Mouse (Mus musculus): ENCODE results near the gene Snap25. TPM values are rescaled to one million over a fixed set of nuclear protein-coding genes. Genes with fewer than 3 reads are reported as not detected.

Gene Snap25
- polyA plus RNA-seq, 1 experiment from 2014 or later, result 0.93 TPM

- H3K4me2 ChIP-seq (ENCODE audit: low read depth, severe bottlenecking), result no peak overlapping the region
Observed at GRCm38 (mm10) chr2:136778674-136779073, 65.4 kb downstream of the Snap25 start.

GRCm38 (mm10) chr2:136780268-136780667, 67.0 kb downstream of the Snap25 start:
- no peak overlapping the region for H3K4me2 ChIP-seq (ENCODE audit: low read depth, severe bottlenecking)
- H3K36me3 ChIP-seq (ENCODE audit: control insufficient read depth, insufficient read depth, low read length), result no peaks in the 10 kb centered on the region
- no peak for DNase-seq (ENCODE audit: low spot score)
- no peaks in the 10 kb centered on the region for H3K4me1 ChIP-seq (ENCODE audit: control insufficient read depth, insufficient read depth, low read length)
- ATAC-seq (ENCODE audit: insufficient number of reproducible peaks, low FRiP score, low TSS enrichment, low read depth), result no peak
- no peak overlapping the region for H3K9ac ChIP-seq (ENCODE audit: low read length)
- H3K27me3 ChIP-seq (ENCODE audit: control insufficient read depth, insufficient read depth, low read length), result no peaks in the 10 kb centered on the region
- no peaks in the 10 kb centered on the region for H3K9me3 ChIP-seq (ENCODE audit: control insufficient read depth, low read length)
- H3K4me3 ChIP-seq (ENCODE audit: low read depth, low read length), result no peak overlapping the region
- no peak overlapping the region for H3K27ac ChIP-seq (replicated peaks; ENCODE audit: low read depth, low read length)

More at GRCm38 (mm10) chr2:136778674-136779073, 65.4 kb downstream of the Snap25 start:
- H3K27ac ChIP-seq (replicated peaks; ENCODE audit: low read depth, low read length), result no peak overlapping the region
- H3K9ac ChIP-seq (ENCODE audit: low read length), result no peak overlapping the region
- no peaks in the 10 kb centered on the region for H3K36me3 ChIP-seq (ENCODE audit: control insufficient read depth, insufficient read depth, low read length)
- no peak for ATAC-seq (ENCODE audit: insufficient number of reproducible peaks, low FRiP score, low TSS enrichment, low read depth)
- no peaks in the 10 kb centered on the region for H3K27me3 ChIP-seq (ENCODE audit: control insufficient read depth, insufficient read depth, low read length)
- no peak for DNase-seq (ENCODE audit: low spot score)
- no peak overlapping the region for H3K4me3 ChIP-seq (ENCODE audit: low read depth, low read length)
- WGBS, result 90% methylated on average over 3 of the region's 3 CpGs
- H3K4me1 ChIP-seq (ENCODE audit: control insufficient read depth, insufficient read depth, low read length), result no peaks in the 10 kb centered on the region
- no peaks in the 10 kb centered on the region for H3K9me3 ChIP-seq (ENCODE audit: control insufficient read depth, low read length)

GRCm38 (mm10) chr2:136784310-136784709, 71.1 kb downstream of the Snap25 start:
- Histone ChIP-seq H3K4me3 (ENCODE audit: low read depth, low read length) (no peak overlapping the region), H3K9me3 (ENCODE audit: control insufficient read depth, low read length) (no peaks in the 10 kb centered on the region), H3K4me2 (ENCODE audit: low read depth, severe bottlenecking) (no peak overlapping the region), H3K27me3 (ENCODE audit: control insufficient read depth, insufficient read depth, low read length) (no peaks in the 10 kb centered on the region), H3K4me1 (ENCODE audit: control insufficient read depth, insufficient read depth, low read length) (no peaks in the 10 kb centered on the region), H3K9ac (ENCODE audit: low read length) (no peak overlapping the region), H3K27ac (replicated peaks; ENCODE audit: low read depth, low read length) (no peak overlapping the region), H3K36me3 (ENCODE audit: control insufficient read depth, insufficient read depth, low read length) (no peaks in the 10 kb centered on the region)
- WGBS, result 95% methylated on average over 4 of the region's 4 CpGs
- ATAC-seq (ENCODE audit: insufficient number of reproducible peaks, low FRiP score, low TSS enrichment, low read depth), result no peak
- no peak for DNase-seq (ENCODE audit: low spot score)

- H3K4me2 ChIP-seq (ENCODE audit: low read depth, severe bottlenecking), result no peak overlapping the region
- H3K4me3 ChIP-seq (ENCODE audit: low read depth, low read length), result no peak overlapping the region
- WGBS, result 73% methylated on average over 4 of the region's 4 CpGs
- H3K9ac ChIP-seq (ENCODE audit: low read length), result no peak overlapping the region
- H3K36me3 ChIP-seq (ENCODE audit: control insufficient read depth, insufficient read depth, low read length), result no peaks in the 10 kb centered on the region
- no peaks in the 10 kb centered on the region for H3K9me3 ChIP-seq (ENCODE audit: control insufficient read depth, low read length)
- ATAC-seq (ENCODE audit: insufficient number of reproducible peaks, low FRiP score, low TSS enrichment, low read depth) (no peak), DNase-seq (ENCODE audit: low spot score) (no peak)
- H3K27me3 ChIP-seq (ENCODE audit: control insufficient read depth, insufficient read depth, low read length), result no peaks in the 10 kb centered on the region
- no peaks in the 10 kb centered on the region for H3K4me1 ChIP-seq (ENCODE audit: control insufficient read depth, insufficient read depth, low read length)
- no peak overlapping the region for H3K27ac ChIP-seq (replicated peaks; ENCODE audit: low read depth, low read length)
Observed at GRCm38 (mm10) chr2:136788379-136788778, 75.1 kb downstream of the Snap25 start.

- no peaks in the 10 kb centered on the region for H3K27me3 ChIP-seq (ENCODE audit: control insufficient read depth, insufficient read depth, low read length)
- no peak overlapping the region for H3K9ac ChIP-seq (ENCODE audit: low read length)
- H3K9me3 ChIP-seq (ENCODE audit: control insufficient read depth, low read length), result no peaks in the 10 kb centered on the region
- no peak overlapping the region for H3K4me2 ChIP-seq (ENCODE audit: low read depth, severe bottlenecking)
- H3K27ac ChIP-seq (replicated peaks; ENCODE audit: low read depth, low read length), result no peak overlapping the region
- H3K36me3 ChIP-seq (ENCODE audit: control insufficient read depth, insufficient read depth, low read length), result no peaks in the 10 kb centered on the region
- ATAC-seq (ENCODE audit: insufficient number of reproducible peaks, low FRiP score, low TSS enrichment, low read depth) (no peak), DNase-seq (ENCODE audit: low spot score) (no peak)
- no peak overlapping the region for H3K4me3 ChIP-seq (ENCODE audit: low read depth, low read length)
- 81% methylated on average over 1 of the region's 1 CpGs for WGBS
- no peaks in the 10 kb centered on the region for H3K4me1 ChIP-seq (ENCODE audit: control insufficient read depth, insufficient read depth, low read length)
Observed at GRCm38 (mm10) chr2:136796518-136796917, 83.3 kb downstream of the Snap25 start.

GRCm38 (mm10) chr2:136798887-136799430, 85.7 kb downstream of the Snap25 start:
- no peak overlapping the region for H3K4me2 ChIP-seq (ENCODE audit: low read depth, severe bottlenecking)
- no peak overlapping the region for H3K9ac ChIP-seq (ENCODE audit: low read length)
- H3K4me1 ChIP-seq (ENCODE audit: control insufficient read depth, insufficient read depth, low read length), result no peaks in the 10 kb centered on the region
- DNase-seq (ENCODE audit: low spot score) (no peak), ATAC-seq (ENCODE audit: insufficient number of reproducible peaks, low FRiP score, low TSS enrichment, low read depth) (no peak)
- no peak overlapping the region for H3K4me3 ChIP-seq (ENCODE audit: low read depth, low read length)
- H3K27me3 ChIP-seq (ENCODE audit: control insufficient read depth, insufficient read depth, low read length), result no peaks in the 10 kb centered on the region
- 61% methylated on average over 2 of the region's 2 CpGs for WGBS
- no peaks in the 10 kb centered on the region for H3K9me3 ChIP-seq (ENCODE audit: control insufficient read depth, low read length)
- H3K36me3 ChIP-seq (ENCODE audit: control insufficient read depth, insufficient read depth, low read length), result no peaks in the 10 kb centered on the region
- H3K27ac ChIP-seq (replicated peaks; ENCODE audit: low read depth, low read length), result no peak overlapping the region

GRCm38 (mm10) chr2:136801102-136801501, 87.8 kb downstream of the Snap25 start:
- Histone ChIP-seq H3K27ac (replicated peaks; ENCODE audit: low read depth, low read length) (no peak overlapping the region), H3K4me2 (ENCODE audit: low read depth, severe bottlenecking) (no peak overlapping the region), H3K27me3 (ENCODE audit: control insufficient read depth, insufficient read depth, low read length) (no peaks in the 10 kb centered on the region), H3K4me1 (ENCODE audit: control insufficient read depth, insufficient read depth, low read length) (no peaks in the 10 kb centered on the region), H3K4me3 (ENCODE audit: low read depth, low read length) (no peak overlapping the region), H3K9me3 (ENCODE audit: control insufficient read depth, low read length) (no peaks in the 10 kb centered on the region), H3K9ac (ENCODE audit: low read length) (no peak overlapping the region), H3K36me3 (ENCODE audit: control insufficient read depth, insufficient read depth, low read length) (no peaks in the 10 kb centered on the region)
- no peak for ATAC-seq (ENCODE audit: insufficient number of reproducible peaks, low FRiP score, low TSS enrichment, low read depth)
- DNase-seq (ENCODE audit: low spot score), result no peak

- Histone ChIP-seq H3K4me3 (ENCODE audit: low read depth, low read length) (no peak overlapping the region), H3K27me3 (ENCODE audit: control insufficient read depth, insufficient read depth, low read length) (no peaks in the 10 kb centered on the region), H3K36me3 (ENCODE audit: control insufficient read depth, insufficient read depth, low read length) (no peaks in the 10 kb centered on the region), H3K9ac (ENCODE audit: low read length) (no peak overlapping the region), H3K27ac (replicated peaks; ENCODE audit: low read depth, low read length) (no peak overlapping the region), H3K4me1 (ENCODE audit: control insufficient read depth, insufficient read depth, low read length) (no peaks in the 10 kb centered on the region), H3K9me3 (ENCODE audit: control insufficient read depth, low read length) (no peaks in the 10 kb centered on the region), H3K4me2 (ENCODE audit: low read depth, severe bottlenecking) (no peak overlapping the region)
- no peak for ATAC-seq (ENCODE audit: insufficient number of reproducible peaks, low FRiP score, low TSS enrichment, low read depth)
- DNase-seq (ENCODE audit: low spot score), result no peak
- WGBS, result 81% methylated on average over 3 of the region's 3 CpGs
Observed at GRCm38 (mm10) chr2:136802076-136802475, 88.8 kb downstream of the Snap25 start.

- Histone ChIP-seq H3K4me2 (ENCODE audit: low read depth, severe bottlenecking) (no peak overlapping the region), H3K27me3 (ENCODE audit: control insufficient read depth, insufficient read depth, low read length) (no peaks in the 10 kb centered on the region), H3K27ac (replicated peaks; ENCODE audit: low read depth, low read length) (no peak overlapping the region), H3K4me1 (ENCODE audit: control insufficient read depth, insufficient read depth, low read length) (no peaks in the 10 kb centered on the region), H3K4me3 (ENCODE audit: low read depth, low read length) (no peak overlapping the region), H3K36me3 (ENCODE audit: control insufficient read depth, insufficient read depth, low read length) (no peaks in the 10 kb centered on the region), H3K9ac (ENCODE audit: low read length) (no peak overlapping the region), H3K9me3 (ENCODE audit: control insufficient read depth, low read length) (no peaks in the 10 kb centered on the region)
- WGBS, result 88% methylated on average over 7 of the region's 7 CpGs
- DNase-seq (ENCODE audit: low spot score) (no peak), ATAC-seq (ENCODE audit: insufficient number of reproducible peaks, low FRiP score, low TSS enrichment, low read depth) (no peak)
Observed at GRCm38 (mm10) chr2:136803142-136803541, 89.9 kb downstream of the Snap25 start.
